Mouse (Mus musculus) embryo, embryonic 11.5 days (tissue): Measurements from ENCODE around the gene Smim7.

ENCODE experiments used
- DNase-seq: peaks from one replicate; pipeline ENCODE4 v3.0.0-alpha.2; 2012; ENCODE audit warnings: low read depth, low spot score

The Smim7 gene

GRCm38 (mm10) chr8:72570633-72571610, at the start of gene Smim7:
Smim7 (minus strand) TSS chr8:72571088.
- peak; percentile 96 for DNase-seq

GRCm38 (mm10) chr8:72590198-72590597, 19.3 kb upstream of the Smim7 start:
- peak; percentile 39 for DNase-seq

- DNase-seq: no peak
Measured at GRCm38 (mm10) chr8:72589286-72589685, 18.4 kb upstream of the Smim7 start.

- no peak for DNase-seq
Measured at GRCm38 (mm10) chr8:72588865-72589264, 18.0 kb upstream of the Smim7 start.

GRCm38 (mm10) chr8:72587806-72588205, 16.9 kb upstream of the Smim7 start:
- DNase-seq: no peak

GRCm38 (mm10) chr8:72584390-72584789, 13.5 kb upstream of the Smim7 start:
- DNase-seq: no peak

- no peak for DNase-seq
Measured at GRCm38 (mm10) chr8:72583056-72583771, 12.3 kb upstream of the Smim7 start.

GRCm38 (mm10) chr8:72579374-72579773, 8.5 kb upstream of the Smim7 start:
- no peak for DNase-seq

GRCm38 (mm10) chr8:72577941-72578340, 7.1 kb upstream of the Smim7 start:
- no peak for DNase-seq

- no peak for DNase-seq
Measured at GRCm38 (mm10) chr8:72577266-72577665, 6.4 kb upstream of the Smim7 start.

GRCm38 (mm10) chr8:72575915-72576314, 5.0 kb upstream of the Smim7 start:
- no peak for DNase-seq

GRCm38 (mm10) chr8:72573450-72573849, 2.6 kb upstream of the Smim7 start:
- DNase-seq: no peak

GRCm38 (mm10) chr8:72572507-72572906, 1.6 kb upstream of the Smim7 start:
- no peak for DNase-seq

GRCm38 (mm10) chr8:72571611-72572473, 954 bp upstream of the Smim7 start, which contains the start of gene Tmem38a:
Tmem38a (plus strand) TSS chr8:72572055.
- DNase-seq: peak; percentile 48

- DNase-seq: no peak
Measured at GRCm38 (mm10) chr8:72565970-72566369, 4.9 kb downstream of the Smim7 start.

GRCm38 (mm10) chr8:72561111-72561689, 9.7 kb downstream of the Smim7 start:
- DNase-seq: no peak

- no peak for DNase-seq
Measured at GRCm38 (mm10) chr8:72555770-72556169, 15.1 kb downstream of the Smim7 start.

GRCm38 (mm10) chr8:72549314-72549892, 21.5 kb downstream of the Smim7 start:
- no peak for DNase-seq

GRCm38 (mm10) chr8:72548644-72549313, 22.1 kb downstream of the Smim7 start:
- DNase-seq: no peak
